Mouse (Mus musculus) testis, adult 2 months (tissue): ENCODE data around the gene Npnt.

Experiments
- CTCF ChIP-seq: fragments of 200-500 bp; IDR thresholded peaks from 2 replicates; pipeline ENCODE4 v1.5.1; 2012; ENCODE audit warnings: low read depth, mild to moderate bottlenecking, inconsistent platforms, low read length, moderate library complexity; ENCODE audit not compliant: control insufficient read depth, insufficient read depth, insufficient replicate concordance
- POLR2A ChIP-seq: fragments of 200-500 bp; IDR thresholded peaks from 2 replicates; pipeline ENCODE4 v1.6.1; 2012; ENCODE audit warnings: low read depth, mild to moderate bottlenecking, inconsistent platforms, low read length, moderate library complexity; ENCODE audit not compliant: control insufficient read depth

DNA sequence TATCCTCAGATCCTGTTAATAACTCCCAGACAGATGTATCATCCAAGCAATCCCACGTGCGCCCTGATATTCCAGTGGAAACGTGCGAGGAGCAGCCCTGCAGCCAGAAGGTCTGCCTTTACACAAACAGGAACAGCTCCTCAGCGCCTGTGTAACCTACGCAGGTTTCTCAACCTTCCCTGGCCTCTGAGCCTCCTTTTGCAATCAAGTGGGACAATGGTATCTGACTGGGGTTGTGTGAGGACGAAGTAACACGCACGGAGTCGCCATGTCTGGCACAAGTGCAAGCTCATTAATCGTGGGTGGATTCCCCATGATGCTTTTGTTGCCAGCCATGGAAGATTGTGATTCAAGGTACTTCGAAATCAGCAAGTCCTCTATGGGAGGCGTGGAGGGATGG lies 86.2 kb downstream of the Npnt start:
- TF ChIP-seq POLR2A (no peak), CTCF (no peak)
